Mouse (Mus musculus): Measurements from ENCODE around the gene Zmym4. TPM values are rescaled to one million over a fixed set of nuclear protein-coding genes. Genes with fewer than 3 reads are reported as not detected.
A peak's percentile ranks its signal among the peaks of the same experiment; 100 is the strongest.
"Not testable (repeated sequence)": the region's sequence is repeated elsewhere in the genome, so short reads cannot be mapped to it uniquely, and the experiment has no call there.

Gene Zmym4
- 26.5 and 29.6 TPM in 2 replicates for polyA plus RNA-seq (2014; fragmentation: Nextera tagmentation; extraction: Ambion mirVana)

DNA sequence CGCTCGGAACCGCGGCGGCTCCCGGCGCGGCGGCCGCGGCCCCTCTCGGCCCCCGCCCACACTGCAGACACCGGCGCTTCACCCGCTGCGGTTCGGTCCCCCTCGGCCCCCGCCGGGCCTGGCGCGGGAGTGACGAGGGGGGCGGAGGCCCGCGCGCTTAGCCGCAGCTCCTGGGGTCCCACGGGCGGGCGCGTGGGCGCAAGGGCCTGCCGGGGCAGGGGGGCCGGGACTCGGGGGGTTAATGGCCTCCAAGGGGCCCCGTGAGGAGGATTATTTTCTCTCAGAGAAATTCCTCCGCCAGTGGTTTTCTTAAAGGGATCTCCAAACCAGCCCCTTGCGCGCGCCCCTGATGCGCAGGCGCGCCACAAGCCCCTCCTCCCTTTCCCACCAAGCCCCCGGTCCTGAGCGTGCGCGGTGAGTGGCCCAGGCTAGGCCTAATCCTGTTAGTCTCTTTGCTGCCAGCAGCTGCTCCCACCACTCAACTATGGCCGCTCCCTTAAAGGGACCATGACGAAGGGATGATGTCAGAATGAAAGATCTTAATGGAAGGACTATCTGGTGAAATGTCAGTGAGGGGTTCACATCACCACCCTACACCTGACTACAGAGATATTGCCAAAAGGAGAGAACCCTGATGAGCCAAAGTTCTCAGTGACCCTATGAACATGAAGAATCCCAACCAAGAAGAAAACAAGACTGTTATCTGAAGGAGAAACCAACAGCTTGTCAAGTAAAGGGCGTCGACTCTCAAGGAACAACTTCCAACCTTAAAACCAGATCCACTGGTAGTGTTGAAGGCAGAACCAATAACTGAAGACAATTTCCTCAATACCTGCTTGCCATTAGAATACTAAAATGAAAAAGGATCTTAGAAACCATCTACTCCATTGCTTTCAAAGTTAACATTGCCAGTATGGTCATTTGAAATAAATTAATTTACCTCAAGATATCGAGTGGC, at the start of gene Zmym4:
TSS of gene Zmym4 (minus strand) at position 272 of the 958 bp plus-strand sequence.
- Histone ChIP-seq H3K36me3 (replicated peaks; ENCODE audit: control insufficient read depth, insufficient read depth, low read depth, low read length) (no peaks in the 10 kb centered on the region), H3K27me3 (ENCODE audit: control insufficient read depth, insufficient read depth, low read length) (no peaks in the 10 kb centered on the region), H3K9ac (replicated peaks; ENCODE audit: low read length) (peak within 1 kb of the TSS; percentile 99), H3K27ac (replicated peaks; ENCODE audit: low read depth, low read length) (peak within 1 kb of the TSS; percentile 96), H3K4me3 (ENCODE audit: low read depth, low read length) (peak within 1 kb of the TSS; percentile 100), H3K9me3 (replicated peaks; ENCODE audit: control insufficient read depth, low read length) (no peaks in the 10 kb centered on the region), H3K4me1 (ENCODE audit: control insufficient read depth, insufficient read depth, low read length) (no peaks in the 10 kb centered on the region), H3K4me2 (ENCODE audit: low read depth, low read length) (peak within 1 kb of the TSS; percentile 71)
- ATAC-seq (replicated peaks; ENCODE audit: insufficient number of reproducible peaks, low FRiP score, low TSS enrichment, low read depth) (peak; percentile 98), DNase-seq (ENCODE audit: low spot score) (peak; percentile 98)
- whole genome bisulfite sequencing = 7% methylated on average over 41 of the region's 54 CpGs

DNA sequence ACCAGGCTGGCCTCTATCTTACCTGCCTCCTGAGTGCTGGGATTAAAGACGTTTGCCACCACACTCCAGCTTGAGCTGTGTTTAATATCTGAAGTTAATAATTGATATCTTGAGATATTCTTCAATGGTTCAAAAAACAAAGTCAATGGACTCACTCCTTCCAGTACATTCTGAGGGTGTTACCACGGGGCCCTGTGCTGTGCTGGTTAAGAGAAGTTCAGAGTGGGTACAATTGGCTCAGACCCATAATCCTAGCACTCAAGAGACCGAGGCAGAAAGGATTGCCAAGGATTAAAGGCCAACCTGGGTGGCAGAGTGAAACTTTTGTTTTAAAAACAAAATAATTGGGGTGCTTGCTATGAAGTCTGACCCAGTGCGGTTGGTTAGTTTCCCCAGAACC, 48.4 kb upstream of the Zmym4 start:
- H3K9me3 ChIP-seq (replicated peaks; ENCODE audit: control insufficient read depth, low read length) = no peaks in the 10 kb centered on the region
- no peak overlapping the region for H3K27ac ChIP-seq (replicated peaks; ENCODE audit: low read depth, low read length)
- no peaks in the 10 kb centered on the region for H3K36me3 ChIP-seq (replicated peaks; ENCODE audit: control insufficient read depth, insufficient read depth, low read depth, low read length)
- no peak for ATAC-seq (replicated peaks; ENCODE audit: insufficient number of reproducible peaks, low FRiP score, low TSS enrichment, low read depth)
- H3K4me1 ChIP-seq (ENCODE audit: control insufficient read depth, insufficient read depth, low read length) = no peaks in the 10 kb centered on the region
- no peak overlapping the region for H3K4me2 ChIP-seq (ENCODE audit: low read depth, low read length)
- H3K27me3 ChIP-seq (ENCODE audit: control insufficient read depth, insufficient read depth, low read length) = no peaks in the 10 kb centered on the region
- no peak for DNase-seq (ENCODE audit: low spot score)
- H3K9ac ChIP-seq (replicated peaks; ENCODE audit: low read length) = no peak overlapping the region
- H3K4me3 ChIP-seq (ENCODE audit: low read depth, low read length) = no peak overlapping the region
- WGBS = 86% methylated on average over 4 of the region's 4 CpGs

- not testable (repeated sequence) for H3K36me3 ChIP-seq (replicated peaks; ENCODE audit: control insufficient read depth, insufficient read depth, low read depth, low read length); H3K4me1 ChIP-seq (ENCODE audit: control insufficient read depth, insufficient read depth, low read length); H3K4me3 ChIP-seq (ENCODE audit: low read depth, low read length); H3K27me3 ChIP-seq (ENCODE audit: control insufficient read depth, insufficient read depth, low read length); H3K9ac ChIP-seq (replicated peaks; ENCODE audit: low read length); H3K4me2 ChIP-seq (ENCODE audit: low read depth, low read length); H3K9me3 ChIP-seq (replicated peaks; ENCODE audit: control insufficient read depth, low read length); H3K27ac ChIP-seq (replicated peaks; ENCODE audit: low read depth, low read length)
- 13% methylated on average over 14 of the region's 26 CpGs for WGBS
- ATAC-seq (replicated peaks; ENCODE audit: insufficient number of reproducible peaks, low FRiP score, low TSS enrichment, low read depth) = peak; percentile 67; the same call in 1 of the 2 replicates
- peak; percentile 92 for DNase-seq (ENCODE audit: low spot score)
Measured at GRCm38 (mm10) chr4:127015294-127015993, 47.5 kb upstream of the Zmym4 start.

DNA sequence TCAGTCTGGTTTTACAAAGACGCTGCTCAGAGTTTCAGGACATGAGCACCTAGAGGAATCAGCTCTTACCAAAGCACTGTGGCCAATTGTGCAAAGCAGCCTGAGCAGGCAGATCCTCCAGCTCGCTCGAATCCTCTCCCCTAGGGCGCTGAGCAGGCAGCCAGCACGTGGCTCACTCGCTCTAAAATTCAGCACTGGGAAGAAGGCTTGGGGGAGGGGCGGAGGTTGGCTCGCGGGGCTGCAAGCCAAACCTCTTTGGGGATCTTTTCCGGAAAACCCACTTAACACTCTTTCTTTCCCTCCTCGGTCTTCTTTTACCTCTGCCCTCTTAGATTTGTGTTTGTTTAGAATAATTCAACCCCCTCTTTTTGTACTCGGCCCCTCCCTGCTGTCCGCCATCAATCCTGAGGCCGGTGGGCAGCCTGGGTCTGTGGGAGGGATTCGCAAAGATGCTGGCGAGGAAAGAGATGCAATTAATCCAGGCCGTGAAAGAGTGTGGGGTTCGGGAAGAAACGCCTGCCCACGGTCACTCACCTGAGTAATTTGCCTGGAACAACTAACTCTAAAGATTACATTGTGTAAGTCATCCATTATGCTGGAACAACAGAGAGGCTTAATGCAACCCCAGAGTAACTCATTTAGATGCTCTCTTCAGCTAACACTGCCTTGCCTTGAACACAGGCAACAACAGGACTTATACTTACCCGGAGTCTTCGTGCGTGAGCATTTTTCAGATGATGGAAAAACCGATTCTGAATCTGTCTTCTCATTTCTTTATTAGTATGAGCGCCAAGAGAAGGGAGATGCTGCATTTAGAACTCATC, 37.4 kb upstream of the Zmym4 start:
- DNase-seq (ENCODE audit: low spot score) = peak; percentile 85
- Histone ChIP-seq H3K9ac (replicated peaks; ENCODE audit: low read length) (peak overlapping the region; percentile 60), H3K36me3 (replicated peaks; ENCODE audit: control insufficient read depth, insufficient read depth, low read depth, low read length) (no peaks in the 10 kb centered on the region), H3K4me3 (ENCODE audit: low read depth, low read length) (peak overlapping the region; percentile 32), H3K4me1 (ENCODE audit: control insufficient read depth, insufficient read depth, low read length) (no peaks in the 10 kb centered on the region), H3K27ac (replicated peaks; ENCODE audit: low read depth, low read length) (no peak overlapping the region), H3K4me2 (ENCODE audit: low read depth, low read length) (peak overlapping the region; percentile 47), H3K27me3 (ENCODE audit: control insufficient read depth, insufficient read depth, low read length) (no peaks in the 10 kb centered on the region), H3K9me3 (replicated peaks; ENCODE audit: control insufficient read depth, low read length) (no peaks in the 10 kb centered on the region)
- ATAC-seq (replicated peaks; ENCODE audit: insufficient number of reproducible peaks, low FRiP score, low TSS enrichment, low read depth) = 0 out of 2 replicates have a peak, but pooled peaks have one; percentile 23
- WGBS = 17% methylated on average over 25 of the region's 25 CpGs

DNA sequence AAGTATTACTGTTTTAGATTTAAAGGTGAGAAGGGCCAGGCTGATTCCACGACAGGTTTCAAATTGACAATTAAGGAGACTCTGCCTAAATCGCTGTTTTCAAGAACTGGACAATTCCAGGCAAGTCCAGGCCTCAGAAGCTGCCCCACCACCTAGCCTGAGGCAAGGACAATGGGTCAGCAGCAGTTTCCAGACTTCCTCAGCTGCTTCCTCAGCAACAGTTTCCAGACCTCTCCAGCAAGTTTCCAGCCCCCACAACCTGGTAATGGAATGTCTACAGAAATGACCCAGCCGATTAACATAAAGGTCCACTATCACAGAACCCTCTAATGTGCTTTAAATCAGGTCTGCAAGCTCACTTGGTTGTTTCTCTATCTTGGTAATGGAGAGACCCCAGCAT, 36.4 kb upstream of the Zmym4 start:
- Histone ChIP-seq H3K27ac (replicated peaks; ENCODE audit: low read depth, low read length) (no peak overlapping the region), H3K9ac (replicated peaks; ENCODE audit: low read length) (no peak overlapping the region), H3K27me3 (ENCODE audit: control insufficient read depth, insufficient read depth, low read length) (no peaks in the 10 kb centered on the region), H3K4me3 (ENCODE audit: low read depth, low read length) (no peak overlapping the region), H3K9me3 (replicated peaks; ENCODE audit: control insufficient read depth, low read length) (no peaks in the 10 kb centered on the region), H3K4me2 (ENCODE audit: low read depth, low read length) (no peak overlapping the region), H3K4me1 (ENCODE audit: control insufficient read depth, insufficient read depth, low read length) (no peaks in the 10 kb centered on the region), H3K36me3 (replicated peaks; ENCODE audit: control insufficient read depth, insufficient read depth, low read depth, low read length) (no peaks in the 10 kb centered on the region)
- ATAC-seq (replicated peaks; ENCODE audit: insufficient number of reproducible peaks, low FRiP score, low TSS enrichment, low read depth) = no peak
- 65% methylated on average over 3 of the region's 3 CpGs for WGBS
- DNase-seq (ENCODE audit: low spot score) = no peak

DNA sequence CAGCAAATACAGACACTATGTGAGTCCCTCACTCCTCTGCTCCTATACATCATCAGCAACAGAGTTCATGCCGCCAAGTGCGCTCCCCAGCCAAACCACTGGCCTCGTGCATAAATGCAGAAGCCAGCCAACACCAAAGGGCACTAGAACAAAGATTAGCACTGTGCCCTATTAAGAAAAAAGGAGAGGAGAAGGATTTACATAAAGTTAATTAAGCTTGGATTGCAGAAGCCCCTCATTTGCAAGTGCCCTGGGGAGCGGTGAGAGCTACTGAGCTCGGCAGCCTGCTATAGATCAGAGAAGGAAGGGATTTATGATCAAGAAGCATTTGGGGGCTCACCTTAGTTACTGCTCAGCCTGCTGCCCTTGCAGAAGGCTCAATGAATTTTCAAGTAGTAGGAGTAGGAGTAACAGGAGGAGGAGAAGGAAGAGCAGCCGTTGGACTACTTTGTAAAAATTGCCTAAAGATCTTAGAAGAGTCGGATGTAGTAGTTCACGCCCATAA, 32.7 kb upstream of the Zmym4 start:
- Histone ChIP-seq H3K4me2 (ENCODE audit: low read depth, low read length) (no peak overlapping the region), H3K4me1 (ENCODE audit: control insufficient read depth, insufficient read depth, low read length) (no peaks in the 10 kb centered on the region), H3K9me3 (replicated peaks; ENCODE audit: control insufficient read depth, low read length) (no peaks in the 10 kb centered on the region), H3K36me3 (replicated peaks; ENCODE audit: control insufficient read depth, insufficient read depth, low read depth, low read length) (no peaks in the 10 kb centered on the region), H3K27ac (replicated peaks; ENCODE audit: low read depth, low read length) (no peak overlapping the region), H3K4me3 (ENCODE audit: low read depth, low read length) (no peak overlapping the region), H3K27me3 (ENCODE audit: control insufficient read depth, insufficient read depth, low read length) (no peaks in the 10 kb centered on the region), H3K9ac (replicated peaks; ENCODE audit: low read length) (no peak overlapping the region)
- ATAC-seq (replicated peaks; ENCODE audit: insufficient number of reproducible peaks, low FRiP score, low TSS enrichment, low read depth) (no peak), DNase-seq (ENCODE audit: low spot score) (no peak)
- WGBS = 43% methylated on average over 8 of the region's 8 CpGs

DNA sequence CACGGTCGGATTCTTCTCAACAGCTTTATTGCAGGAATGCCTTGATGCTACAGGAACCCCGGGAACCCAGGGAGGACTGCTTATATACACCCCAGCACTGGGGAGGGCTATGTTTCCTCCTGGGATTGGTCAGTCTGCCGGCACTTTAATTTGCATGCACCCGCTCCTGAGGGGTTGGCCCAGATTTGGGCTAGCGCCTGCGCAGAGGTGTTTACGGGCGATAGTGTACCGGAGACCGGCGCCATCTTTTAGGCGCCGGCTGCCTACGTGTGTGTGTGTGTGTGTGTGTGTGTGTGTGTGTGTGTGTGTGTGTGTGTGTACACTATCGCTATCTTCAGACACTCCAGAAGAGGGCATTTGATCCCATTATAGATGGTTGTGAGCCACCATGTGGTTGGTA, 31.4 kb upstream of the Zmym4 start:
- not testable (repeated sequence) for H3K27ac ChIP-seq (replicated peaks; ENCODE audit: low read depth, low read length); H3K27me3 ChIP-seq (ENCODE audit: control insufficient read depth, insufficient read depth, low read length); H3K9me3 ChIP-seq (replicated peaks; ENCODE audit: control insufficient read depth, low read length); H3K4me2 ChIP-seq (ENCODE audit: low read depth, low read length); H3K36me3 ChIP-seq (replicated peaks; ENCODE audit: control insufficient read depth, insufficient read depth, low read depth, low read length); H3K4me3 ChIP-seq (ENCODE audit: low read depth, low read length); H3K4me1 ChIP-seq (ENCODE audit: control insufficient read depth, insufficient read depth, low read length); H3K9ac ChIP-seq (replicated peaks; ENCODE audit: low read length); DNase-seq (ENCODE audit: low spot score); ATAC-seq (replicated peaks; ENCODE audit: insufficient number of reproducible peaks, low FRiP score, low TSS enrichment, low read depth)
- 98% methylated on average over 16 of the region's 16 CpGs for WGBS
